Mouse (Mus musculus): ENCODE data around the gene Colec11.

GRCm38 (mm10) chr12:28596851-28597250 lies 26.3 kb downstream of the Colec11 start:
- TF ChIP-seq CTCF (IDR thresholded peaks at IDR 0.05; ENCODE audit: insufficient read depth, low read length): no peak
- TF ChIP-seq POLR2A (IDR thresholded peaks at IDR 0.05; ENCODE audit: borderline replicate concordance, extremely low read depth, low read depth, low read length): no peak

Data from lung, adult 2 months (tissue).